Mouse (Mus musculus) kidney, adult 2 months (tissue): ENCODE results near the gene Pcca.

Experiments
- CTCF ChIP-seq: fragments of 200-500 bp; conservative IDR thresholded peaks from 2 replicates; pipeline ENCODE4 v1.5.1; 2011; ENCODE audit warnings: low read depth, mild to moderate bottlenecking, control low read depth, low read length, moderate library complexity, mixed read lengths; ENCODE audit not compliant: insufficient read depth, insufficient read length
- POLR2A ChIP-seq: fragments of 200-500 bp; IDR thresholded peaks from one replicate; pipeline ENCODE4 v1.6.1; 2011; ENCODE audit warnings: low read depth, low read length, control low read depth

GRCm38 (mm10) chr14:122862623-122863022, 328.5 kb downstream of the Pcca start:
- TF ChIP-seq CTCF (no peak), POLR2A (no peak)
